Mouse (Mus musculus): ENCODE data around the gene Pcyt2.

Pcyt2 gene

DNA sequence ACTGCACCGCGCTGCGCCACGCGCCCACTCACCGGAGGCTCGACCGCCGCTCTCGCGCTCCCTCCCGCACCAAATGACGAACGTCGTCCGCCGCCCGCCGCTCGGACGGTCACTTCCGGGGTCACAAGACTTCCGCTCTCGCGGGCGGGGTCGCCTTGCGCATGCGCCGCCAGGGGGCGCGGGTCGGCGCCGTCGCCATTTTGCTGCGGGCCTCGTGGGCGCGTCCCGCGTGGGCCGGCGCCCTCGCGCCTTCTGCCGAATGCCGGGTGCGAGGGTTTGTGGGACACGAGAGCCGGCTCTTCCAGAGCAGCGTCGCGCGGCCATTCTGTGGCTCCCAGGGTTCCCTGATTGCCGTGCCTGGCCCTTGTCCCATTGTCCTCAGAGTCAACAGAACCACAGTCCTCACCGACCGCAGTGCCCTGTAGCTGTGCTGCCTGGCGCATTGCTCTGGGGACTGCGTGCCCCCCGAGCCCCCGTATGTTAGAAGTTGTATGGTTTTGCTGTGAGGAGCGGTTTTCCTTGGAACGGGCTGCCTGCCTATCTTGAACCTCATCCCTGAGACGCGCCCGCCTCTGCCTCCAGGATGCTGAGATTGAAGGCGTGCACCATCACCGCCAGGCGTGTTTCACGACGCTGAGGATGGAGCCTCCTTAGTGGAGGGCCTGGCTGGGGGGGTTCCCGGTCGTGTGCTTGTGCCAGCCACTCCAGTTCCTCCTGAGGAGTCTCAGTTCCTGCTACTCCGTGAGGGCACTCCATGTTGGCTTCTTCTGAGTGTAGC, 36.1 kb downstream of the Pcyt2 start, which contains the start of gene Arhgdia:
Gene Arhgdia (minus strand): TSS at position 135 of the 778 bp plus-strand sequence.
- DNase-seq (ENCODE audit: low spot score), result peak; percentile 88

GRCm38 (mm10) chr11:120580871-120581331, 36.8 kb downstream of the Pcyt2 start:
- DNase-seq (ENCODE audit: low spot score), result peak; percentile 40

DNA sequence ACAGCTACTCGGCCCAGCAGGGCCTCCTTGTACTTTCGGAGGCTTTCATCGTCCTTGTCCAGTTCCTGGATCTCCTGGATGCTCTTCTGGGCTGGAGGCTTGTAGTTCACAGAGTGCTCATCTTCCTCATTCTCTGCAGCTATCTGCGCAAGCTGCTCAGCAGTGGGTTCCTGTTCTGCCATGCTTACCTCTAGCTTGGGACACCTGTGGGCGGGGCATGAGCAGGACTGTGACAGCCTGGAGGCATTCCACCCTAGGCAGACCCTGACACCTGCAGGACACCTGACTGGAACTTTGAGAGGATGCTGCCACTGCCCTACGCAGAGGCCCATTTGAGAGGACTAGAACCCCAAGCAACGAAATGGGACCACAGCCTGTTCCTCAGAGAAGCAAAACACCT, 37.5 kb downstream of the Pcyt2 start:
- DNase-seq (ENCODE audit: low spot score), result peak; percentile 39

- DNase-seq (ENCODE audit: low spot score), result peak; percentile 76
Observed at GRCm38 (mm10) chr11:120579316-120580107, 38.2 kb downstream of the Pcyt2 start.

DNA sequence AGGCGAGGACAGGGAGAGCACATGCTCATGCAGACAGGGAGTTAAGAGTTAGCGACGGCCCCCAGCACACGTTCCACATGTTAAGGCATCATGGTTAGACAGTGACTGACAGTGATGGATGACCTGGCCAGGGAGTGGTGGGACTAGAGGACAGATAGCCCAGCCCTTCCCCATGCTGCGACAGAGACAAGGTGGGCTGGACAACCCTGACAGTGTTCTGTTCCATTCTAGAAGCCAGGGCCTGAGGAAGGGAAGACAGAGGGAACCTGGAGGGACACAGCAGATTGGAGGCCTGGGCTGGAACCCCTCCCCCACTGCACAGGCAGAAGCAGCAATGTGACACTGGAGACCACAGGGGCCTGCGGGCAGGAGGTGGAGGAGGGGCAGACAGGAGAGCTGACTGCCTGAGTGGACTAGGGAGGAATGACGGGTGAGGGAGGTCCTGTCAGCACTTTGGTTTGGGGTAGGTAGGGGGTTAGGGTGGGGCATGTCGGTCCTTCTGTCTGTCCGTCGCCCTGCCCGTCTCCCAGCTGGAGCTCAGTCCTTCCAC, 39.0 kb downstream of the Pcyt2 start:
- DNase-seq (ENCODE audit: low spot score), result no peak

DNA sequence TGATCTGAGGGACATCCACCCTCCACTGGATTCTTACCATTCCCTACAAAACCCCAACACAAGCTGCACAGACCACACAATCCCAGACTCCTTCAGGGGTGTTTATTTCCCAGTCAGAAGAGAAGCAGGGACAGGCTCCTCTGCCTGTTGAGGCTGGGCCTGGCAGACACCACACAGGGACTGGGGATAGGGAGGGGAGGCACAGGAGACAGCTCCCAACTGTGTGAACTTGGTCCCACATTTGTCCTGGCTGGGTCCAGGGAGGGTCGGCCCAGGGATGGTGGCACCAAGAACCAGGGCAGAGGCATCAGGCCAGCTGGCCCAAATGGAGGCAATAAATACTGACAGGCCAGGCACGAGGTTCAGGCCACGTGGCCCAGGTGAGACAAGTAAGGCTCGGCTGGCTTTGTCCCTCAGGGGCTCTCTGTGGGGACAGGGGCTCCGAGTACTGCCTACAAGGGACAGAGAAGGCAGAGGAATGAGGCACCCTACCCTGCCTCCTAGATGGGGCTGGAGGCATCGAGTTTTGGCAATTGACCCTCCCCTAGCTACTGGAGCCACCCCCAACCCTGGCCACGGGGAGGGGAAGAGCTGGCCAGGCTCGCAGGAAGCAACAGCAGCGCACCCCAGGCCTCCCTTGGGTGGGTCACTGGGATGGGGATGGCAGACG, 39.6 kb downstream of the Pcyt2 start:
- no peak for DNase-seq (ENCODE audit: low spot score)

DNA sequence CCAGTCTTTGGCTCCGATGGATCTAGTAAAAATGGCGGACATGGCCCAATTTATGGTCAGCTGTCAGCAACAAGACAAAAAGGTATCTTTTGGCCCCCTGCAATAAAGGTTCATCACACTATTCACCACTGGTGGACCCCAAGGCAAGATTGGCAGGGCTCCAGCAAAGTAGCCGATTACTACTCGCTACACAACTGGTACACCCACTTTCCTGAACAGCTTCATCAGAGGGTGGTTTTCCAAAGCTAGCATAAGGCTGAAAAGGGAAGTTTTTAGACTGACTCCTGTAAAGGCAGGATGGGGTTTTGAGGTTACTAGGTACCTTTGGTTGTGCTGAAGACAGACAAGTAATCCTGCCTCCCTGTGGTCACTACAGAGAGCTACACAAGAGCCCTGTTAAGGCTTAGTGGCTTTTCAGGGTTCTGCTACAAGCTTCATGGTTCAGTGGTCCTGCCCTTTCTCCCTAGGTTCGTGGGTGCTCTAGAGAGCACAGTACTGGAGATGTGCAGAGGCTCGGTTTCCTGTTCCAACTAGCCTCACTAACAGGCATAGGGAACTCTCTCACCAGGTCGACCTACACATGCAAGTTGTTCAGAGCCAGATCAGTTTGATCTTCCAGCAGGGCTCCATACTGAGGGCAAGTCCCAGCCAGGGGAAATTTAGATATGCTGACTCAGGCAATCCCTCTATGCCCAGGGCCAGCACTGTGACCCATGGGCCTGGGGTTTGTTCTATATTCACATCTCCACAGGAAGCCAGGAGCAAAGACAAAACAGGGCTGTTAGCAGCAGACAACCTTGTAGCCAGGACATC, 40.3 kb downstream of the Pcyt2 start:
- DNase-seq (ENCODE audit: low spot score), result no peak

- no peak for DNase-seq (ENCODE audit: low spot score)
Observed at GRCm38 (mm10) chr11:120576365-120576981, 41.3 kb downstream of the Pcyt2 start.

GRCm38 (mm10) chr11:120575940-120576339, 41.8 kb downstream of the Pcyt2 start:
- DNase-seq (ENCODE audit: low spot score), result no peak

GRCm38 (mm10) chr11:120575046-120575445, 42.7 kb downstream of the Pcyt2 start:
- DNase-seq (ENCODE audit: low spot score), result no peak

GRCm38 (mm10) chr11:120574278-120574600, 43.5 kb downstream of the Pcyt2 start:
- DNase-seq (ENCODE audit: low spot score), result no peak

DNA sequence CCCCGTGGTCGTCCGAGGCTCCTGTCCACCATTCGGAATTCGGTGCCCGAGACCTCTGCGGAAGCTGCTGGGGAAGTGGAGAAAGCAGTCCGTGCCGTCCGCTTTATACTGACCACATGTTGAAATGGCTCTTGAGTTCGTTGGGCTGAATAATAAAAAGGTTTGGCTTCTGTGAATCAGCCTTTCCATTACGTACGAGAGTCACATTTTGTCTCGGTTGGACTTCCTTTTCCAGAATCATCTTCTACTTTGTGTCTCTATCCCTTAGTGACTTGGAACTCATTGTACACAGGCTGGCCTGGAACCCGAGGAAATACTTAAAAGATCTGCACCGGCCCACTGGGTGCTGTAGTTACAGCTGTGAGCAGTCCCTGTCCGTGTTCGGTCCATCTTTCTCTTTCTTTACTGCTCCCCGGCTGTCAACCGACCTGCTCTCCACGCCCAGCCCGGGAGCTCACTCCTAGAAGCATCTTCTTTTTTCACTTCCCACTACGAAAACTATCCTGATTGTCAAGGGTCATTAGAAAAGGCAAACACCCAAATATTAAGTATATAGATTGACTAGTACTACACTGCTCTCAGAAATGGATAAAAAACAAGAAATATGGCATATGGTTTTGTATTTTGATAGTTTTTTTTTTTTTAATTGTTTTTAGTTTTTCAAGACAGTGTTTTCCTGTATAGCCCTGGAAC, 44.0 kb downstream of the Pcyt2 start:
- no peak for DNase-seq (ENCODE audit: low spot score)

DNA sequence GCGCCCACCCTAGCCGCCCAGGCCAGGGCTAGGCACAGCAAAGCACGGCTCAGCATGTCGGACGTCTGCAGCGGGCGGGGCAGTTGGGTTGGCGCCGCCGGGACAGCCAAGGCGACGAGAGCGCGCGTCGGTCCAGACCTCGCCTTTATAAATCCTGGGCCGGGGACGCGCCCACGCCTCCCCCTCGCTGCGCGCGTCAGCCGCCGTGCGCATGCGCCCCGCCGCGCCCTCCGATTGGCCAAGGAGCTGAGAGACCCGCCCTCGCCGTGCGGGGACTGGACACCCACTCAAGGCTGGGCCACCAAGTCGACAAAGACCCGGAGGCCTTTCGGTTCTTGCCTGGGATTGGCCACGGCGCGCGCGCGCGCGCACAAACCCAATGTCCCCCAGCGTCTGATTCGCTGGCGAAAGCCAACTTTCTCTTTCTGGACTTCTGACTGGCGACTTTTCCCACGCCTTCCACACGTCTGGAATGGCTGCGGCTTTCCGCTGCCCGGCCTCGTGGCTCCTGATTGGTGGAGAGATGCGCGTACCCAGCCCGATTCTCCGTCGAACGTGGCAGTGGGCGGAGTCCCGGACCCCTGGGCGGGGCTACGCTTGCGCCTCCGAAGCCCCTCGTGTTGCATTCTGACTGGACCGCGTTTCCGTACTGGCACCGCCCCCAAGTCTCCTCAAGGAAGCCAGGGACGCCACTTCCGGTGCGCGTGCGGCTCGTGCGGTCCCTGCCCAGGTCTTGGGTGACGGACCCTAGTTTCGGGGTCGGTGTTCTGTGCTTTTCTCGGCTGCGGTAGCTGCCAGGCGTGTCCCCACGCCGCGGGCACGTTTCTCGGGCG, 44.8 kb downstream of the Pcyt2 start, which contains the start of gene P4hb:
Gene P4hb (minus strand): TSS at position 502 of the 833 bp plus-strand sequence.
- peak; percentile 100 for DNase-seq (ENCODE audit: low spot score)

DNA sequence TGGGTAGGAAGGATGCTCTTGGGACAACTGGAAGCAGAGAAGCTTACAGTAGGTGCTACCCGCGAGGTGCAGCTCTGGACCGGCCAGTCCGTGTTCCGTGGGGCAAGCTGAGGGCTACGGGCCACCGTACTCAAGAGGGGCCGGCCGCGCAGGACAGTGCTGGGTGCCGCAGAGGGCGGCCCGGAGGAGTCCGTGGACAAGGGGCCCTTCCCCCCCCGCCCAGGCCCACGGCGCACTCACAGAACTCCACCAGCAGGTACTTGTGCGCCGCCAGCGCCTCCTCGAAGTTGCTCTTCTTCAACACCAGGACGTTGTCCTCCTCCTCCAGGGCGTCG, 45.4 kb downstream of the Pcyt2 start:
- no peak for DNase-seq (ENCODE audit: low spot score)

GRCm38 (mm10) chr11:120571754-120572416, 45.9 kb downstream of the Pcyt2 start:
- DNase-seq (ENCODE audit: low spot score), result no peak

DNA sequence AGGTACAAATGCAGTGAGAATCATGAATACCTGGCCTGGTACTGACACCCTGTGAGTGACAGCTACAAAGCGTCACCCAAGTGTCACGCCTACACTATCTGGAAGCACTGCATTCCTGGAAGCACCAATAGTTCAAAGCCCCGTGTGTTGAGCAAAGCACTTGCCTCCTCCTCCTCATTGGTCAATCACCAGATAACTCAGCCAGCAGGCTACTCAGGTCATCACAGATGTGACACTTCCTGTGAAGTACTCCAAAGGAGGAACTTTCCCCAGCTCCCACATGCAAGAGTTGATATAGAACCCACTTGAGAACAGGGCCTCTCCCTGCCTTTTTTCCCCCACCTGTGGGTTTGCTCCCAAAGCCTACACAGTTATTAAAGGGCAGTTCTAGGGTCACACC, 46.6 kb downstream of the Pcyt2 start:
- DNase-seq (ENCODE audit: low spot score), result no peak

DNA sequence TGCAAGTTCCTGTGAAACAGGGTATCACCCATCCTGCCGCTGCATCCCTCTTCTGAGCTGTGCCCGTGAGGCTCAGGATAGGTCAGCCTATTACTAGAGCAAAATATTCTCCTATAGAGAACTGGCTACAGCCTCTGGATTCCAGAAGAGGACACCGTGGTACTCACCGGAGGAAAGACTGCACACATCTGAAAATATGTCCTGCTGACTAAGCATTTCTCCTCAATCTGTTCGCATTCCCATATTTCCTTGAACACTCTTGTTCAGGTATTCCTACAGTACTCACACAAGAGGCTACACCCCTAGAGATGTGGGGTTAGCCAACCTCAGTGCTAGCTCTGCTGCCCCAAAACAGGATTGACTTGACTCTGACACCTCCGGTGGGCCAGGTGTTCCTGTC, 49.4 kb downstream of the Pcyt2 start:
- DNase-seq (ENCODE audit: low spot score), result no peak

DNA sequence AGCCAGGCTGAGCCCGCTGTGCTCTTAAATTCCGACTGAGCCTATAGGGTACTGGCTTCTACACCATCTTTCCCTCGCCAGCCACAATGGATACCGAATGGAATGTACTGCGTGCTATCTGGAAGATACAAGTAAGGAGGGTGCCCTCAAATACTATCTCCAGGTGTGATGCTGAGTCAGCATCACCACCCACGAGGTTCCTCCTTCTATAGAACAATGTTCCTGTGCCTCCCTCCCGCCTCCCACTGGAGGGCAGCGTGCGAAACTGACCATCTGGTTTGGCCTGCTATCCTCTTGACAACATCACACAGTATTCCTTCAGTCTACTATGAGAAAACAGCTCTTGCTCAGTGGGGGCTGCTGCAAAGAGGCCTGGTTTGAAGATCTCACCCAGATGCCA, 52.6 kb downstream of the Pcyt2 start:
- no peak for DNase-seq (ENCODE audit: low spot score)

DNA sequence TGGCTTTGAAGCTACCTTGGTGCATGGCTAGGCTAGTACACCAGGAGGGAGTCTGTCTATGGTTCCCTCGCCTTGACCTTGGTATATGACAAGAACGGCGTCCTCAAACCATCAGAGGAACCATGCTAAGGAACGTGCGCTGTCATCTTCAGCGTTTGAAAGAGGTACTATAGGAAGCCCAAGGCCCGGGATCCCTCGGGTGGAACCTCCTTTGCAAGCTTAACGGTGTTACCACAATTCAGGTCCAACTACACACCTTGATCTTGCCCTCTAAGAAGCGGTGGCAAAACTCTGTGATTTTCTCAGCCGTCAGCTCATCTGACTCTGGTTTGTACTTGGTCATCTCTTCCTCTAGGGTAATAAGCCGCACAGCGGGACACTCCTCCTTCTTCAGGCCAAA, 54.8 kb downstream of the Pcyt2 start:
- DNase-seq (ENCODE audit: low spot score), result no peak
